Mouse (Mus musculus) MEL (cell line): ENCODE measurements around the gene Nrxn3.

Source experiments
- BHLHE40 ChIP-seq: IDR thresholded peaks from 2 replicates; pipeline ENCODE4 v1.6.1; 2012; ENCODE audit warnings: low read depth, mild to moderate bottlenecking, inconsistent platforms, low read length, improper control_type of control experiment, borderline replicate concordance
- CTCF ChIP-seq, 3 experiments: IDR thresholded peaks in 2 of 3; conservative IDR thresholded peaks in 1 of 3; 2 replicates each; pipeline ENCODE4 v1.5.1; 2011 to 2012; ENCODE audit warnings: low read length in 3 of 3, low read depth in 2 of 3, mild to moderate bottlenecking in 2 of 3, improper control_type of control experiment in 1 of 3, inconsistent platforms in 1 of 3, mixed read lengths in 1 of 3, moderate library complexity in 1 of 3; ENCODE audit not compliant: control insufficient read depth in 1 of 3, insufficient read depth in 1 of 3, poor library complexity in 1 of 3, severe bottlenecking in 1 of 3
- E2F4 ChIP-seq: IDR thresholded peaks from 2 replicates; pipeline ENCODE4 v1.6.1; 2011; ENCODE audit warnings: low read depth, low read length, improper control_type of control experiment, borderline replicate concordance
- EP300 ChIP-seq, 2 experiments: IDR thresholded peaks; 2 replicates each; pipeline ENCODE4 v1.6.1; 2011; ENCODE audit warnings: improper control_type of control experiment in 2 of 2, low read length in 2 of 2, low read depth in 1 of 2, mild to moderate bottlenecking in 1 of 2
- GATA1 ChIP-seq: IDR thresholded peaks from 2 replicates; pipeline ENCODE4 v1.6.1; 2011; ENCODE audit warnings: low read depth, low read length, improper control_type of control experiment
- HCFC1 ChIP-seq: IDR thresholded peaks from 2 replicates; pipeline ENCODE4 v1.6.1; 2012; ENCODE audit warnings: low read depth, mild to moderate bottlenecking, inconsistent platforms, low read length, improper control_type of control experiment, moderate library complexity
- MAZ ChIP-seq: IDR thresholded peaks from 2 replicates; pipeline ENCODE4 v1.6.1; 2012; ENCODE audit warnings: low read depth, mild to moderate bottlenecking, inconsistent platforms, low read length, improper control_type of control experiment
- POLR2A ChIP-seq, 2 experiments: IDR thresholded peaks; 2 replicates each; pipeline ENCODE4 v1.6.1; 2011 to 2012; ENCODE audit warnings: low read length in 2 of 2, mild to moderate bottlenecking in 2 of 2, control low read depth in 1 of 2, improper control_type of control experiment in 1 of 2, low read depth in 1 of 2, moderate library complexity in 1 of 2; ENCODE audit not compliant: control insufficient read depth in 1 of 2, insufficient read depth in 1 of 2, poor library complexity in 1 of 2
- POLR2AphosphoS5 ChIP-seq: IDR thresholded peaks from 2 replicates; pipeline ENCODE4 v1.6.1; 2012; ENCODE audit warnings: low read depth, borderline replicate concordance, mild to moderate bottlenecking, inconsistent platforms, low read length, moderate library complexity, mixed read lengths
- RCOR1 ChIP-seq: IDR thresholded peaks from 2 replicates; pipeline ENCODE4 v1.6.1; 2012; ENCODE audit warnings: low read depth, mild to moderate bottlenecking, inconsistent platforms, low read length, improper control_type of control experiment
- TBP ChIP-seq: IDR thresholded peaks from 2 replicates; pipeline ENCODE4 v1.8.0; 2011; ENCODE audit warnings: low read depth, low read length, improper control_type of control experiment

- TF ChIP-seq POLR2A (IDR thresholded peaks at IDR 0.05; ENCODE audit: control insufficient read depth in 1 of 2, insufficient read depth in 1 of 2, low read depth in 1 of 2, low read length in 2 of 2, poor library complexity in 1 of 2) (no peak), RCOR1 (no peak), E2F4 (no peak), EP300 (IDR thresholded peaks at IDR 0.05; ENCODE audit: low read depth in 1 of 2, low read length in 2 of 2) (no peak), TBP (no peak), CTCF (IDR thresholded peaks at IDR 0.05 in 2 of 3, conservative IDR thresholded peaks at IDR 0.05 in 1 of 3; ENCODE audit: control insufficient read depth in 1 of 3, insufficient read depth in 1 of 3, low read depth in 2 of 3, low read length in 3 of 3, poor library complexity in 1 of 3, severe bottlenecking in 1 of 3) (no peak), POLR2AphosphoS5 (no peak), HCFC1 (no peak), MAZ (no peak), GATA1 (no peak), BHLHE40 (no peak)
Observed at GRCm38 (mm10) chr12:88897331-88897730, 174.7 kb downstream of the Nrxn3 start.
